Mouse (Mus musculus): ENCODE data around the gene Mcrip2. TPM values are rescaled to one million over a fixed set of nuclear protein-coding genes. Genes with fewer than 3 reads are reported as not detected.

Mcrip2 gene
- total and polyA plus RNA-seq, 3 experiments, result 1.4 to 16.1 (median 1.7) TPM

- H3K79me2 ChIP-seq (replicated peaks; ENCODE audit: control insufficient read depth, extremely low read depth, insufficient read depth, poor library complexity, severe bottlenecking), result peaks cover 7% of the 10 kb centered on the region; the same call in 1 of the 2 replicates
- H3K27me3 ChIP-seq (replicated peaks), result no peaks in the 10 kb centered on the region
- peaks cover 0 to 6% of the 10 kb centered on the region in 2 experiments; a peak in 1 of 4 replicates for H3K4me1 ChIP-seq (ENCODE audit: control insufficient read depth in 1 of 2, insufficient read depth in 2 of 2)
- TF ChIP-seq MAZ (IDR thresholded peaks at IDR 0.05; ENCODE audit: low read depth, low read length) (no peak), ZC3H11A (IDR thresholded peaks at IDR 0.05; ENCODE audit: low read depth, low read length) (no peak), MYC (IDR thresholded peaks at IDR 0.05; ENCODE audit: low read depth, low read length) (no peak), CHD2 (IDR thresholded peaks at IDR 0.05; ENCODE audit: low read length) (no peak), ZMIZ1 (IDR thresholded peaks at IDR 0.05; ENCODE audit: low read depth, low read length) (no peak), JUND (conservative IDR thresholded peaks at IDR 0.05; ENCODE audit: low read depth, low read length) (no peak)
- peaks cover 31 to 78% of the 10 kb centered on the region in 2 experiments for H3K36me3 ChIP-seq (replicated peaks in 1 of 2; ENCODE audit: control insufficient read depth in 1 of 2, insufficient read depth in 1 of 2, low read length in 1 of 2)
- H3K27ac ChIP-seq (ENCODE audit: insufficient read depth, low read depth), result no peak overlapping the region
- no peaks in the 10 kb centered on the region for H3K9me3 ChIP-seq (replicated peaks; ENCODE audit: low read length)
- in situ Hi-C loops (cut with MboI; ENCODE audit: low pct_ligation_motif_present, low pct_unique_long_range_greater_than_20kb, low sequenced_read_pairs) (no loop called here), dilution Hi-C loops (cut with MboI; ENCODE audit: extremely low pct_ligation_motif_present, extremely low pct_unique_long_range_greater_than_20kb, low sequenced_read_pairs) (no loop called here)
- H3K9ac ChIP-seq (ENCODE audit: insufficient read depth, low read depth), result no peak overlapping the region
- no peak overlapping the region for H3K4me2 ChIP-seq (ENCODE audit: insufficient read depth, low read depth, poor library complexity, severe bottlenecking)
- no peak overlapping the region for H3K4me3 ChIP-seq (replicated peaks in 1 of 3; ENCODE audit: low read depth in 2 of 3, low read length in 2 of 3, poor library complexity in 1 of 3)
- no peak for DNase-seq (ENCODE audit: extremely low read depth)
Observed at GRCm38 (mm10) chr17:25888837-25889236, 20.3 kb upstream of the Mcrip2 start.

- Histone ChIP-seq H3K79me2 (replicated peaks; ENCODE audit: control insufficient read depth, extremely low read depth, insufficient read depth, poor library complexity, severe bottlenecking) (no peaks in the 10 kb centered on the region; the same call in 1 of the 2 replicates), H3K4me3 (replicated peaks in 1 of 3; ENCODE audit: low read depth in 2 of 3, low read length in 2 of 3, poor library complexity in 1 of 3) (no peak overlapping the region), H3K27ac (ENCODE audit: insufficient read depth, low read depth) (no peak overlapping the region), H3K27me3 (replicated peaks) (no peaks in the 10 kb centered on the region), H3K36me3 (replicated peaks in 1 of 2; ENCODE audit: control insufficient read depth in 1 of 2, insufficient read depth in 1 of 2, low read length in 1 of 2) (peaks cover 43 to 92% of the 10 kb centered on the region in 2 experiments), H3K4me2 (ENCODE audit: insufficient read depth, low read depth, poor library complexity, severe bottlenecking) (no peak overlapping the region), H3K4me1 (ENCODE audit: control insufficient read depth in 1 of 2, insufficient read depth in 2 of 2) (peaks cover 0 to 5% of the 10 kb centered on the region in 2 experiments; a peak in 1 of 4 replicates), H3K9ac (ENCODE audit: insufficient read depth, low read depth) (no peak overlapping the region), H3K9me3 (replicated peaks; ENCODE audit: low read length) (no peaks in the 10 kb centered on the region)
- no peak for DNase-seq (ENCODE audit: extremely low read depth)
- TF ChIP-seq ELF1 (IDR thresholded peaks at IDR 0.05; ENCODE audit: low read depth, low read length), result no peak
- TF ChIP-seq SMC3 (IDR thresholded peaks at IDR 0.05; ENCODE audit: low read depth, low read length), result no peak
- no peak for TF ChIP-seq TBP (conservative IDR thresholded peaks at IDR 0.05; ENCODE audit: low read depth, low read length)
- no peak for TF ChIP-seq ZMIZ1 (IDR thresholded peaks at IDR 0.05; ENCODE audit: low read depth, low read length)
- no peak for TF ChIP-seq PAX5 (IDR thresholded peaks at IDR 0.05; ENCODE audit: low read length)
- no peak for TF ChIP-seq USF2 (conservative IDR thresholded peaks at IDR 0.05; ENCODE audit: low read depth, low read length)
- TF ChIP-seq SIN3A (IDR thresholded peaks at IDR 0.05; ENCODE audit: low read length), result no peak
- TF ChIP-seq ETS1 (conservative IDR thresholded peaks at IDR 0.05; ENCODE audit: low read depth, low read length), result no peak
- TF ChIP-seq NELFE (IDR thresholded peaks at IDR 0.05; ENCODE audit: low read depth, low read length), result no peak
- no peak for TF ChIP-seq MXI1 (IDR thresholded peaks at IDR 0.05; ENCODE audit: low read depth, low read length)
- TF ChIP-seq MAFK (IDR thresholded peaks at IDR 0.05; ENCODE audit: insufficient replicate concordance, low read length), result no peak
- TF ChIP-seq RCOR1 (conservative IDR thresholded peaks at IDR 0.05; ENCODE audit: low read depth, low read length), result no peak
- no peak for TF ChIP-seq KAT2A (IDR thresholded peaks at IDR 0.05; ENCODE audit: insufficient replicate concordance, low read length)
- TF ChIP-seq NRF1 (IDR thresholded peaks at IDR 0.05; ENCODE audit: low read depth, low read length), result no peak
- TF ChIP-seq USF1 (IDR thresholded peaks at IDR 0.05; ENCODE audit: low read depth, low read length), result no peak
- no peak for TF ChIP-seq POLR2AphosphoS2 (IDR thresholded peaks at IDR 0.05; ENCODE audit: low read depth, low read length)
- no peak for TF ChIP-seq CHD2 (IDR thresholded peaks at IDR 0.05; ENCODE audit: low read length)
- no peak for TF ChIP-seq TCF12 (IDR thresholded peaks at IDR 0.05; ENCODE audit: low read depth, low read length)
- TF ChIP-seq MYC (IDR thresholded peaks at IDR 0.05; ENCODE audit: low read depth, low read length), result no peak
- dilution Hi-C loops (cut with MboI; ENCODE audit: extremely low pct_ligation_motif_present, extremely low pct_unique_long_range_greater_than_20kb, low sequenced_read_pairs) (no loop called here), in situ Hi-C loops (cut with MboI; ENCODE audit: low pct_ligation_motif_present, low pct_unique_long_range_greater_than_20kb, low sequenced_read_pairs) (no loop called here)
Observed at GRCm38 (mm10) chr17:25887467-25887866, 18.9 kb upstream of the Mcrip2 start.
